Mouse (Mus musculus) small intestine, adult 2 months (tissue): ENCODE data around the gene Aes.

Experiments used
- CTCF ChIP-seq: fragments of 200-500 bp; IDR thresholded peaks from 2 replicates; pipeline ENCODE4 v1.5.1; 2012; ENCODE audit warnings: low read depth, mild to moderate bottlenecking, control low read depth, inconsistent platforms, low read length, moderate library complexity, mixed read lengths; ENCODE audit not compliant: insufficient replicate concordance, insufficient read length; ENCODE audit errors: extremely low read depth
- POLR2A ChIP-seq: fragments of 200-500 bp; IDR thresholded peaks from 2 replicates; pipeline ENCODE4 v1.6.1; 2012; ENCODE audit warnings: low read depth, mild to moderate bottlenecking, control low read depth, inconsistent platforms, low read length, moderate library complexity

- TF ChIP-seq POLR2A = no peak
- TF ChIP-seq CTCF = no peak
Measured at GRCm38 (mm10) chr10:81597137-81597950, 38.1 kb downstream of the Aes start.
